Mouse (Mus musculus): Measurements from ENCODE around the gene Fbxl2.

Gene Fbxl2

GRCm38 (mm10) chr9:114019012-114019762 lies 26.8 kb downstream of the Fbxl2 start:
- DNase-seq (ENCODE audit: low read depth) = no peak

GRCm38 (mm10) chr9:114016402-114016801 lies 29.6 kb downstream of the Fbxl2 start:
- peak; percentile 71 for DNase-seq (ENCODE audit: low read depth)

DNA sequence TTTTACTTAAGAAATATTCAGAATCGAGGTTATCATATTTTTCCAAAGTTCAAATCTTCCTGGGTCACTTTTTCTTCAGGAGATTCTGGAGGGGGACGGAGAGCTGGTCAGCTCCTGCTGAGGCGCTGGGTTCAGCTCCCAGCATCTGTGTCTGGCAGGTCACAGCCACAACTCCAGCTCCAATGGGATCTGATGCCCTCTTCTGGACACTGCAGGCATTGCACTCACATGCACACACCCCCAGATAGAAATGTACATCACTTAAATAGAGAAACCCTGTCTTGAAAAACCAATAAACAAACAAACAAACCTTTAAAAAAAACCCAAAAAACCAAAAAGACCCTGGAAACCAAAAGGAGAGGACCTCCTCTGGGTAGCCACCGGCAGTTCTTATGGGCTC lies 30.3 kb downstream of the Fbxl2 start:
- DNase-seq (ENCODE audit: low read depth) = peak; percentile 32

DNA sequence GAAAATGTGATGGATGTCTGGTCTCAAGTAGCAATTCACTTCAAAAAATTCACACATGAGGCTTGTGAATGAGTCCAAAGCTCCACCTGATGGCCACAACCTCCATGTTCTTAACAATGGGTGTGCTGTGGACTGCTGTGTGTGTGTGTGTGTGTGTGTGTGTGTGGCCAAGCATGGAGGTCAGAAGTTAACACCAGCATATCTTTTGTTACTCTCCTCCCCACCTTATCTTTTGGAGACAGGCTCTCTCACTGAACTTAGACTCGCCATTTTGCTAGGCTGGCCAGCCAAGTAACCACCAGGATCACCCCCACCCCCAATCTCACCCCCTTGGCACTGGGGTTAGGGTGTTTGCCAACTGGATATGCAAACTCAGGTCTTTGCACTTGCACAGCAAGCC lies 32.0 kb downstream of the Fbxl2 start:
- DNase-seq (ENCODE audit: low read depth) = no peak

- DNase-seq (ENCODE audit: low read depth) = no peak
Observed at GRCm38 (mm10) chr9:114011203-114011602, 34.8 kb downstream of the Fbxl2 start.

DNA sequence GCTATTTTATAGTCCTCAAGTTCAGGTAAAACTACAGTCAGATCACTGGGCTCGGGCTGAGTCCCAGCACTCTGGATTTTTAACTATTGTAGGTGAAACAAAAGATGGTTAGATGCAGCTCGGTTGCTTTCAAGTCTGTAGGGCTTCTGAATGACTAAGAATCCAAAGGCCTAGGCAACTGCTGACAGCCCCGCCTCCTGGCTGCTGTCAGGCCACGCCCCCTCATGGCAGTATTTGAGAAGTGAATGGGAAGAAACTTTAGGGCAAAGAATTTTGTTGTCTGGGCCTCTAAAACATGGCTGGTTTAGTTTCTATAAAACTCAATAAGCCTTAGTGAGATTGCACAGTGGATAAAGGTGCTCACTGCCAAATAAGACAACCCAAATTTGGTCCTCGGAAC lies 36.5 kb downstream of the Fbxl2 start:
- DNase-seq (ENCODE audit: low read depth) = peak; percentile 14

DNA sequence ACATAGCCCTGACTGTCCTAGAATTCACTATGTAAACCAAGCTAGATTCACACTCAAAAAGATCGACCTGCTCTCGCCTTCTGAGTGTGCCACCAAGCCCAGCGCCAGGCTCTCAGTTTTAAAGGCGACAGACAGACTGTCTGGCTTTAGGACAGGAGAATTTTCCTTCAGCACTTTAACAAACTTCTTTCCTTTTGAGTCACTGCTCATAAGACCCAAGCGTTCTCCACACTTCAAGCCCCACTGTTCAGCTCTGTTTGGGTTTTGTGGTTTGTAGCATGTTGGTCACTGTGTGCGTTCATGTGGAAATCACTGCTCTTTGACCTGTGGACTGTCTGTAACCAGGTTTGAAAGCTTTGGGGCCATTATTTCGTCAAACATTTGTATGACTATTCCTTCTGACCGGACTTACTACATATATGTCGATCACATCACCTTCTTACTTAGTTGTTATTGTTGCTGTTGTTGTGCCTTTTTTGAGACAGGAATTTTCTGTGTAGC lies 38.1 kb downstream of the Fbxl2 start:
- no peak for DNase-seq (ENCODE audit: low read depth)

GRCm38 (mm10) chr9:114006801-114007200 lies 39.2 kb downstream of the Fbxl2 start:
- no peak for DNase-seq (ENCODE audit: low read depth)

GRCm38 (mm10) chr9:113998311-113998710 lies 47.7 kb downstream of the Fbxl2 start:
- DNase-seq (ENCODE audit: low read depth) = no peak

DNA sequence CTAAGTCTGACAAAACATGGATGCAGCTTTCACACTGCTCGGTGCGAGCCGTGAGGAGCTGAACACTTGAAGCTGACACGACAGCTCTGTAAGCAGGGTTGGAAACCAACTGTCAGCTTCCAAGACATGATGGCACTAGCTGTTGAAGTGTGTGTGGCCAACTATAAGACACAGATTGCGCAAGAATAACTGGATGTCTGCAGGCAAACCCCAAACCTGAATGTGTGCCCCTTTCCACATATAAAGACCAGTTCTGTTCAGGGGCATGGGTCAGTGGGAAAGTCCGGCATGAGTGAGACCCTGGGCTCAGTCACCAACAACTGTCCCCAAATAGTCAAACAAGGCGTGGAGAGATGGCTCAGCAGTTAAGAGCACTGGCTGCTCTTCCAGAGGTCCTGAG lies 53.2 kb downstream of the Fbxl2 start:
- no peak for DNase-seq (ENCODE audit: low read depth)

DNA sequence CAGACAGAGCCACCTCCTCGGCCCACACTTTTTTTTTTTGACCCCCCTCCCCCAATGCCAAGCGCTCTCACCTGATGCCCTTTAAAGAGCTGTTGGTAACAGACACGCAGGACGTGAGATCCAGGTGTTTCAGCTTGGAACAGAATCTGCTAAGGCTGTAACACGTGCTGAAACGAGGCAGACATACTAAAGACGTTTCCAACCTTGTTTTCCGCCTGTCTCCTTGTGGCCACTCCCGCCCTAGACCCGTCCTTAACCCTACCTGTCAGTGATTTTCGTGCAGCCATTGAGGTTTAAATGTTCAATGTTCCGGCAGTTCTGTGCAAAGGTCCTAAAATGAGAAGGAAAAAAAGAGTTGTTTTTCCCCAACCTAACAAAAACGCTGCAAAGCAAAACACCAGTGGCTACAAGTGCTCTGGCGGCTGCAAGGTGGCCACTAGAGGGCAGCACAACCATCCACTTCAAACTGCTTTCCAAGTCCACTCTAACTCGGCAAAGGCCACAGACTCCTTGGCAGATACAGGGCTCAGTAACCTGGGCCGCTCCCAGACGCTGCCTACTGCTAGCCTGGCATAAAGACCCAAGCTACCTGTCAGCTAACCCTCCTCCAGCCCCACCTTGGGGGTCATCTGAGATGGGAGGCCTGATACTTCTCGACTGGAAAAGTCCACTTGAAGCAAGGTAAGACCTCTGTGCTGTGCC lies 55.3 kb downstream of the Fbxl2 start:
- DNase-seq (ENCODE audit: low read depth) = peak; percentile 91

DNA sequence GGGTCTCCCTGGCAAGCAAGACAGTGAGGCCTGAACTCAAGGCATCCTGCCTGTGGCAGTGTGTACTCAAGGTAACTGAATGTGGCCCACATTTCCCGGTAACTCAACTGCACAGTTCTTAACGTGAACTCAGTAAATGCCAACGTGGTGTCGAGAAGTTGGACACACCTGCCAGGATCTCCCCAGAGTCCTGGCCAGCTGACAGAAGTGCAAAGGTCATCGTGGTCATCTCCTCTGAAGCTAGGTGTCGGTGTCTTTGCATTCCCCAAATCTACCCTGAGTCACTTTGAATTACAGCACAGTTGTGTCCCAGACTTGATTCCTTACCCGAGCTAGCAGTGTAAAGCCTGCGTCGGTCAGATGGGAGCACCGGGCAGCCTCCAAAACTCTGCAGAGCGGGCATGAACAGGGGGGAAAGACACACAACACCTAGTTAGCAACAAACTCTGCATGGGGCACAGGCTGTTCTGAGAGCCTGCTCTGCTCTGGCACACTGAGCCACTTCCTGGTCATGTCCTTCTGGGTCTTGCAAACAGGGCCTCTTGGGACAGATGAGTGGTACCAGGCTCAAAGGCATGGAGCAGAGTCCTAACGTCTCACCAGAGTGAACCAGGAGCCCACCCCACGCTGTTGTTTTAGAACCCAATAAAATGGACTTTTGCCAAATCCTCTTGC lies 60.9 kb downstream of the Fbxl2 start:
- no peak for DNase-seq (ENCODE audit: low read depth)

- DNase-seq (ENCODE audit: low read depth) = no peak
Observed at GRCm38 (mm10) chr9:113982883-113983670, 62.9 kb downstream of the Fbxl2 start.

DNA sequence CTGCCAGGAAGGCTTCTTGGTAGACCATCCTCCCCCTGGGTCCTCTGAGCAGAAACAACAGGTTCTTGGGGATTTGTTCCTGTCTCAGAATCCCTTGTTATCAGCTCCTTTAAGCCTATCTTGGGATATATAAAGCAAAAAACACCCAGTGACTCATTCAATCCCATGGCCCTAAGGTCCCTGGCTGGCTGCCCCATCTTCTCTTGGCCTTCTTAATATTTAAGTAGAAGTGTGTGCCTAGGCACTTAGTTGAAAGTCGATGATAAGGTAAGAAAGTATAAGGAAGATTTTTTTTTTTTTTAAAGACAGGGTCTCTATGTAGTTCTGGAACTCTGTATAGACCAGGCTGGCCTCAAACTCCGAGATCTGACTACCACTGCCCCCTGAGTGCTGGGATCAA lies 63.5 kb downstream of the Fbxl2 start:
- DNase-seq (ENCODE audit: low read depth) = peak; percentile 54

GRCm38 (mm10) chr9:113981099-113981880 lies 64.7 kb downstream of the Fbxl2 start:
- no peak for DNase-seq (ENCODE audit: low read depth)

DNA sequence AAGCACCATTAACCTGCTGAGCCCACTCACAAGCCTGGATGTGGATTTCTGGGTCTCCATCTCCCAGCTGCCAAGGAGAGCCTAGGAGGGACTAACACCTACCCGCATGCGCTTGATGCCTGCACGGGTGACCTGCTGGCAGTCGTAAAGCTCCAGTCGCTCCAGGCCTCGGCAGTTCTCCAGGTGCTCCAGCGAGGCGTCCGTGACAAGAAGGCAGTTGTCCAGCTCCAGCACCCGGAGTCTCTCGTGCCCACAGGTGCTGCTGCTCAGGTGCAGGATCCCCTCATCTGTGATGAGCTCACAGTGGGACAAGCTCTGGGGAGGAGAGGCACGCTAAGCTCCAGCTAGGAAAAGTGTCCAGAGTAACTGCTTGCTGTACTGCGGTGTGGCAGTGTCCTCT lies 66.6 kb downstream of the Fbxl2 start:
- no peak for DNase-seq (ENCODE audit: low read depth)

DNA sequence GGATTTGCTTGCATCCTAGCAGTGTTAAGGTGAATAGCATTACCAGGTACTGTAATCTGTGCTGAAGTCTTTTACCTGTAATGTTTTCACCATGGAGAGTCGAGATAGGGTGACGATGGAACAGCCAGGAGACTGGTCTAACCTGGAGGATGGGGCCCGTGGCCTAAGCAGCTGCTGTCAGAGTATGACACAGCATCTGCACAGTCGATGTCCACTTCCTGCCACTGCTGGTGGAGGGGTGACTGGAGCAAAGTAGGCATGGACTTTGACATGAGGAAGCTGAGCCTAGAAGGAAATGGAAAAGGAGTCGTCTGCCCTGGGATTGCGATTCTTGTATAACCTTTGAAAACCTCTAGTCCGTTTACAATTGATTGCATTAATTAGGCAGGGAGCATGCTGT lies 67.3 kb downstream of the Fbxl2 start:
- DNase-seq (ENCODE audit: low read depth) = no peak

DNA sequence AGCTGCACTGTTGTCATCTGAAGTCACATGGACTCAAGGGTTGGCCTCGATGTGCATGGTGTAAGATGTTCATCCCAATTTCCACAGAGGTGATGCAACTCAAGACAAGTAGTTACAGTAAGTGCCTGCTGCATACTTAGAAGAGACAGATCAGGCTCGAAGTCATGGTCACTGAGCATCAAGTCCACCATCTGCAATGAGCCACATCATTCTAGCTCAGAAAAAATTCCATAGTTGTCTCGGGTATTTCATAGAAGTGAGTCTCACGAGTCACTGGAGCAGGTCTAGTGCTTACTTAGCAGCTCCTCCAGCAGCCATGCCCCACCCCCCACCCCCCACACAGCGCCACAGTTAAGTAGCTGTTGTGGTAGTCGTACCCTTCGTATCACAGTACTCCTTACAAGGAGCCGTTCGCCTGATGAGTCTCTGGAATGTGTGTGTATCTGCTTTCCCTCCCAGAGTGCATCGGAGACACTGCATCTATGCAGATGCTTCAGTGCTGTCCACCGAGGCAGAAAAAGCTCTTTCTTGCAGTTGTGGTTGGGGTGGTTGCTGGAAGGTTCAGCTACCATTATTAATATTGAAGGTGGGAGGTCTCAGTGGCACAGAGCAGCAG lies 68.7 kb downstream of the Fbxl2 start:
- no peak for DNase-seq (ENCODE audit: low read depth)

- DNase-seq (ENCODE audit: low read depth) = no peak
Observed at GRCm38 (mm10) chr9:113976264-113976663, 69.7 kb downstream of the Fbxl2 start.

GRCm38 (mm10) chr9:113975442-113975841 lies 70.5 kb downstream of the Fbxl2 start:
- no peak for DNase-seq (ENCODE audit: low read depth)

DNA sequence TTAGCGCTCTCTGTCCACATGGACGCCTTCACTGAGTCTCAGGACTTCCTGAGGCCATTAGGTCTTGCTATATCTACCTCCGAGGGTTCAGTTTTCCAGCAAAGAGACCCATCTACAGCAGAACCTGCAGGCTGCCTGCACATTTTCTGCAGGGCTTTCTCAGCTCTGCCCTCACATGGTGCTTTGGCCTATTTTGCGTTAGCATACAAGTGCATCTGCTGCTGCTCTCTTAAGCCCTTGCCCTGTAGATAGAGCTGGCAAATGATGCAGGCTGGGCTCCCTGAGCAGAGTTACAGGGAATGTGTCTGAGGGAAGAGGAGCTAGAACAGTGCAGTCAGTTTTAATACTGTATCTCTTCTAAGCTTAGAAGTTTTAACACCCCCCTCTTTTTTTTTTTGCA lies 71.0 kb downstream of the Fbxl2 start:
- no peak for DNase-seq (ENCODE audit: low read depth)

Data from NIH3T3 (cell line).